Mouse (Mus musculus) MEL (cell line): ENCODE measurements around the gene Drc3.

ENCODE experiments used
- CTCF ChIP-seq, 3 experiments: IDR thresholded peaks in 2 of 3; conservative IDR thresholded peaks in 1 of 3; 2 replicates each; pipeline ENCODE4 v1.5.1; 2011 to 2012; ENCODE audit warnings: low read length in 3 of 3, low read depth in 2 of 3, mild to moderate bottlenecking in 2 of 3, improper control_type of control experiment in 1 of 3, inconsistent platforms in 1 of 3, mixed read lengths in 1 of 3, moderate library complexity in 1 of 3; ENCODE audit not compliant: control insufficient read depth in 1 of 3, insufficient read depth in 1 of 3, poor library complexity in 1 of 3, severe bottlenecking in 1 of 3
- HCFC1 ChIP-seq: IDR thresholded peaks from 2 replicates; pipeline ENCODE4 v1.6.1; 2012; ENCODE audit warnings: low read depth, mild to moderate bottlenecking, inconsistent platforms, low read length, improper control_type of control experiment, moderate library complexity
- JUND ChIP-seq: IDR thresholded peaks from 2 replicates; pipeline ENCODE4 v1.6.1; 2011; ENCODE audit warnings: low read depth, mild to moderate bottlenecking, improper control_type of control experiment, low read length
- KAT2A ChIP-seq: conservative IDR thresholded peaks from 2 replicates; pipeline ENCODE4 v1.6.1; 2012; ENCODE audit warnings: low read depth, low read length, improper control_type of control experiment, inconsistent platforms
- MAX ChIP-seq: IDR thresholded peaks from 2 replicates; pipeline ENCODE4 v1.6.1; 2011; ENCODE audit warnings: low read length, improper control_type of control experiment
- MYC ChIP-seq: IDR thresholded peaks from 2 replicates; pipeline ENCODE4 v1.6.1; 2011; ENCODE audit warnings: low read depth, mild to moderate bottlenecking, low read length, improper control_type of control experiment, moderate library complexity
- POLR2A ChIP-seq, 2 experiments: IDR thresholded peaks; 2 replicates each; pipeline ENCODE4 v1.6.1; 2011 to 2012; ENCODE audit warnings: low read length in 2 of 2, mild to moderate bottlenecking in 2 of 2, control low read depth in 1 of 2, improper control_type of control experiment in 1 of 2, low read depth in 1 of 2, moderate library complexity in 1 of 2; ENCODE audit not compliant: control insufficient read depth in 1 of 2, insufficient read depth in 1 of 2, poor library complexity in 1 of 2
- RCOR1 ChIP-seq: IDR thresholded peaks from 2 replicates; pipeline ENCODE4 v1.6.1; 2012; ENCODE audit warnings: low read depth, mild to moderate bottlenecking, inconsistent platforms, low read length, improper control_type of control experiment
- TAL1 ChIP-seq: IDR thresholded peaks from 2 replicates; pipeline ENCODE4 v1.6.1; 2012; ENCODE audit warnings: mild to moderate bottlenecking, inconsistent platforms, low read length, moderate library complexity, mixed read lengths
- ZMIZ1 ChIP-seq: IDR thresholded peaks from 2 replicates; pipeline ENCODE4 v1.6.1; 2012; ENCODE audit warnings: low read depth, mild to moderate bottlenecking, inconsistent platforms, low read length, improper control_type of control experiment, moderate library complexity

- no peak for TF ChIP-seq CTCF (IDR thresholded peaks at IDR 0.05 in 2 of 3, conservative IDR thresholded peaks at IDR 0.05 in 1 of 3; ENCODE audit: control insufficient read depth in 1 of 3, insufficient read depth in 1 of 3, low read depth in 2 of 3, low read length in 3 of 3, poor library complexity in 1 of 3, severe bottlenecking in 1 of 3)
- no peak for TF ChIP-seq KAT2A
- no peak for TF ChIP-seq RCOR1
- no peak for TF ChIP-seq JUND
- TF ChIP-seq TAL1 = no peak
- TF ChIP-seq ZMIZ1 = no peak
- TF ChIP-seq POLR2A (IDR thresholded peaks at IDR 0.05; ENCODE audit: control insufficient read depth in 1 of 2, insufficient read depth in 1 of 2, low read depth in 1 of 2, low read length in 2 of 2, poor library complexity in 1 of 2) = no peak
- TF ChIP-seq MAX = no peak
- no peak for TF ChIP-seq MYC
- TF ChIP-seq HCFC1 = no peak
Observed at GRCm38 (mm10) chr11:60368909-60369308, 15.8 kb downstream of the Drc3 start.
